Mouse (Mus musculus) ES-E14 (cell line): ENCODE measurements around the gene Il33.

ENCODE experiments used
- CHD2 ChIP-seq: IDR thresholded peaks from 2 replicates; pipeline ENCODE4 v1.6.1; 2014; ENCODE audit warnings: mild to moderate bottlenecking, low read depth, low read length, inconsistent platforms
- HCFC1 ChIP-seq: IDR thresholded peaks from 2 replicates; pipeline ENCODE4 v1.6.1; 2012; ENCODE audit warnings: low read length, inconsistent platforms, borderline replicate concordance; ENCODE audit not compliant: insufficient read depth
- MAFK ChIP-seq: IDR thresholded peaks from 2 replicates; pipeline ENCODE4 v1.6.1; 2014; ENCODE audit warnings: mild to moderate bottlenecking, low read depth, low read length, inconsistent platforms; ENCODE audit not compliant: insufficient read depth
- ZC3H11A ChIP-seq: IDR thresholded peaks from 2 replicates; pipeline ENCODE4 v1.6.1; 2012; ENCODE audit warnings: low read depth, mild to moderate bottlenecking, inconsistent platforms, low read length, borderline replicate concordance
- ZNF384 ChIP-seq: IDR thresholded peaks from 2 replicates; pipeline ENCODE4 v1.6.1; 2012; ENCODE audit warnings: low read depth, low read length, inconsistent platforms

- TF ChIP-seq ZC3H11A: no peak
- no peak for TF ChIP-seq CHD2
- no peak for TF ChIP-seq HCFC1
- TF ChIP-seq MAFK: no peak
- TF ChIP-seq ZNF384: no peak
Observed at GRCm38 (mm10) chr19:30001550-30001949, 76.6 kb downstream of the Il33 start.
